Mouse (Mus musculus): ENCODE data around the gene Sstr4. TPM values are rescaled to one million over a fixed set of nuclear protein-coding genes. Genes with fewer than 3 reads are reported as not detected.

Gene Sstr4
- polyA plus RNA-seq, 1 experiment from 2014 or later, result 2.5 TPM

DNA sequence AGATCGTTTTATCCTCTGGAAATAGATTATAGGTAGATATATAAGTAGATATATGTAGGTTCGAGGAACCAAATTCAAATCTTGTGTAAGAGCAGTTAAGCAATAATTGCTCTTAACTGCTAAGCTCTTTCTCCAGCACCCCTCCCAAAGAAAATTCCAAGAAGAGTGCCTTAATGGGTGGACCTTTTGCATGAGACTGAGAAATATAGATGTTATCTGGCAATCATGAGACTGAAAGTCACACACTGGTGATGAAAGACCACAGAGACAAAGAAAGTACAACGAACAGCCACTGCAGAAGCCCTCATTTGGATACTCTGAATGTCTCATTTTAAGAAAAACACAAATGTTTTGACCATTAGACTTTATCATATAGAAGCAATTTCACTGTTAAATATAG lies 33.4 kb downstream of the Sstr4 start:
- Histone ChIP-seq H3K4me2 (ENCODE audit: low read depth, low read length) (no peak overlapping the region), H3K4me1 (ENCODE audit: control insufficient read depth, insufficient read depth, low read length) (no peaks in the 10 kb centered on the region), H3K36me3 (replicated peaks; ENCODE audit: control insufficient read depth, insufficient read depth, low read depth, low read length) (no peaks in the 10 kb centered on the region), H3K27ac (replicated peaks; ENCODE audit: low read depth, low read length) (no peak overlapping the region), H3K27me3 (ENCODE audit: control insufficient read depth, insufficient read depth, low read length) (no peaks in the 10 kb centered on the region), H3K4me3 (ENCODE audit: low read depth, low read length) (no peak overlapping the region), H3K9ac (replicated peaks; ENCODE audit: low read length) (no peak overlapping the region), H3K9me3 (replicated peaks; ENCODE audit: control insufficient read depth, low read length) (no peaks in the 10 kb centered on the region)
- no peak for DNase-seq (ENCODE audit: low spot score)
- ATAC-seq (replicated peaks; ENCODE audit: insufficient number of reproducible peaks, low FRiP score, low TSS enrichment, low read depth), result no peak
- WGBS, result 91% methylated on average over 3 of the region's 3 CpGs

DNA sequence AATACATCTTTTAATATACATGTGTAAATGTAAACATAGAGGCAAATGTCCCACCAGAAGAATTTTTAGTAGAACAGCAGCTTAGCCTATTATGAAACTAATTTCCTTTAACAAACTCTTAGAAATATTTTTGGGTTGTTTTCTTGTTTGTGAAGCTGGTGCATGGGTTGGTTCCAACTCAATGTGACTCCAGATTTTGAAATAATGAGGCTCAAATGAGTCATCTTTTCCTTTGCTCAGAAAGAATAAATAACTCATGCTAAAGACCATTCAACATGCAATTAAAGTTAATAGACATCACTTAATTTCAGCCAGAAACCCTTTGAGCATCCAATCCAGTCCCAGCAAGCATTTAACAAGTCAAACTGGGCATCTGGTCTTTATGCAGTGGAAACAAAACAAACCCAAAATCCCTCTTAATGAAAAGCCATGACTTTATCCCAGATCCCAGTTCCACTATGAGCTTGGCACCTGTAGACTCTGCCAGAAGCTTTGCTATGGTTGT lies 33.9 kb downstream of the Sstr4 start:
- Histone ChIP-seq H3K27me3 (ENCODE audit: control insufficient read depth, insufficient read depth, low read length) (no peaks in the 10 kb centered on the region), H3K36me3 (replicated peaks; ENCODE audit: control insufficient read depth, insufficient read depth, low read depth, low read length) (no peaks in the 10 kb centered on the region), H3K9me3 (replicated peaks; ENCODE audit: control insufficient read depth, low read length) (no peaks in the 10 kb centered on the region), H3K9ac (replicated peaks; ENCODE audit: low read length) (no peak overlapping the region), H3K4me1 (ENCODE audit: control insufficient read depth, insufficient read depth, low read length) (no peaks in the 10 kb centered on the region), H3K4me2 (ENCODE audit: low read depth, low read length) (no peak overlapping the region), H3K27ac (replicated peaks; ENCODE audit: low read depth, low read length) (no peak overlapping the region), H3K4me3 (ENCODE audit: low read depth, low read length) (no peak overlapping the region)
- DNase-seq (ENCODE audit: low spot score), result no peak
- no peak for ATAC-seq (replicated peaks; ENCODE audit: insufficient number of reproducible peaks, low FRiP score, low TSS enrichment, low read depth)

DNA sequence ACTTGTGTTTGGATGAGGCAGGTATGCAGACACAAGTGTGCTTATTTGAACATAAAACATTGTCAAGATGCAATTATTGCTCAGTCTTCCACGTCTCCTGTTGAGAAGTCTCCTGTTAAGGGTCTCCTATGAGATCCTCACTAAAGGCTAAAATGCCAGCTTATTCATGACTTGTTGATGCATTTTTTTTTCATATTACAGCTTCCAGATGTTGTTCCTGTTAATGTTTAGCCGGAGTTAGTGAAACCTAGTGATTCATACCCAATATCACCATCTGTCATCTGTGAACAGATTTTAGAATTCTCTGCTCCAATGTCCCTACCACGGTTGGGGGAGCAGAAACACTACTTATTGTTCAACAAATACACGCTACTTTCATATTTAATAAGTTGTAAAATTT lies 35.8 kb downstream of the Sstr4 start:
- 75% methylated on average over 4 of the region's 4 CpGs for WGBS

GRCm38 (mm10) chr2:148432346-148432745 lies 37.2 kb downstream of the Sstr4 start:
- no peak overlapping the region for H3K4me2 ChIP-seq (ENCODE audit: low read depth, low read length)
- 67% methylated on average over 2 of the region's 2 CpGs for WGBS
- H3K27ac ChIP-seq (replicated peaks; ENCODE audit: low read depth, low read length), result no peak overlapping the region
- H3K27me3 ChIP-seq (ENCODE audit: control insufficient read depth, insufficient read depth, low read length), result no peaks in the 10 kb centered on the region
- no peaks in the 10 kb centered on the region for H3K36me3 ChIP-seq (replicated peaks; ENCODE audit: control insufficient read depth, insufficient read depth, low read depth, low read length)
- ATAC-seq (replicated peaks; ENCODE audit: insufficient number of reproducible peaks, low FRiP score, low TSS enrichment, low read depth) (no peak), DNase-seq (ENCODE audit: low spot score) (no peak)
- H3K4me1 ChIP-seq (ENCODE audit: control insufficient read depth, insufficient read depth, low read length), result no peaks in the 10 kb centered on the region
- H3K9ac ChIP-seq (replicated peaks; ENCODE audit: low read length), result no peak overlapping the region
- H3K4me3 ChIP-seq (ENCODE audit: low read depth, low read length), result no peak overlapping the region
- no peaks in the 10 kb centered on the region for H3K9me3 ChIP-seq (replicated peaks; ENCODE audit: control insufficient read depth, low read length)

More for the DNA sequence above, 35.8 kb downstream of the Sstr4 start:
- DNase-seq (ENCODE audit: low spot score) (no peak), ATAC-seq (replicated peaks; ENCODE audit: insufficient number of reproducible peaks, low FRiP score, low TSS enrichment, low read depth) (no peak)
- H3K9ac ChIP-seq (replicated peaks; ENCODE audit: low read length), result no peak overlapping the region
- H3K27ac ChIP-seq (replicated peaks; ENCODE audit: low read depth, low read length), result no peak overlapping the region
- H3K27me3 ChIP-seq (ENCODE audit: control insufficient read depth, insufficient read depth, low read length), result no peaks in the 10 kb centered on the region
- no peaks in the 10 kb centered on the region for H3K9me3 ChIP-seq (replicated peaks; ENCODE audit: control insufficient read depth, low read length)
- no peaks in the 10 kb centered on the region for H3K36me3 ChIP-seq (replicated peaks; ENCODE audit: control insufficient read depth, insufficient read depth, low read depth, low read length)
- no peaks in the 10 kb centered on the region for H3K4me1 ChIP-seq (ENCODE audit: control insufficient read depth, insufficient read depth, low read length)
- no peak overlapping the region for H3K4me2 ChIP-seq (ENCODE audit: low read depth, low read length)
- no peak overlapping the region for H3K4me3 ChIP-seq (ENCODE audit: low read depth, low read length)

GRCm38 (mm10) chr2:148436285-148436684 lies 41.1 kb downstream of the Sstr4 start:
- DNase-seq (ENCODE audit: low spot score) (no peak), ATAC-seq (replicated peaks; ENCODE audit: insufficient number of reproducible peaks, low FRiP score, low TSS enrichment, low read depth) (no peak)
- Histone ChIP-seq H3K9ac (replicated peaks; ENCODE audit: low read length) (no peak overlapping the region), H3K27me3 (ENCODE audit: control insufficient read depth, insufficient read depth, low read length) (no peaks in the 10 kb centered on the region), H3K36me3 (replicated peaks; ENCODE audit: control insufficient read depth, insufficient read depth, low read depth, low read length) (no peaks in the 10 kb centered on the region), H3K27ac (replicated peaks; ENCODE audit: low read depth, low read length) (no peak overlapping the region), H3K9me3 (replicated peaks; ENCODE audit: control insufficient read depth, low read length) (no peaks in the 10 kb centered on the region), H3K4me3 (ENCODE audit: low read depth, low read length) (no peak overlapping the region), H3K4me1 (ENCODE audit: control insufficient read depth, insufficient read depth, low read length) (no peaks in the 10 kb centered on the region), H3K4me2 (ENCODE audit: low read depth, low read length) (no peak overlapping the region)
- WGBS, result 53% methylated on average over 3 of the region's 3 CpGs

- no peaks in the 10 kb centered on the region for H3K27me3 ChIP-seq (ENCODE audit: control insufficient read depth, insufficient read depth, low read length)
- H3K4me2 ChIP-seq (ENCODE audit: low read depth, low read length), result no peak overlapping the region
- no peak overlapping the region for H3K27ac ChIP-seq (replicated peaks; ENCODE audit: low read depth, low read length)
- H3K9ac ChIP-seq (replicated peaks; ENCODE audit: low read length), result no peak overlapping the region
- H3K36me3 ChIP-seq (replicated peaks; ENCODE audit: control insufficient read depth, insufficient read depth, low read depth, low read length), result no peaks in the 10 kb centered on the region
- no peak for ATAC-seq (replicated peaks; ENCODE audit: insufficient number of reproducible peaks, low FRiP score, low TSS enrichment, low read depth)
- H3K4me1 ChIP-seq (ENCODE audit: control insufficient read depth, insufficient read depth, low read length), result 0 out of 2 replicates have a peak, but pooled peaks cover 3% of the 10 kb centered on the region
- H3K9me3 ChIP-seq (replicated peaks; ENCODE audit: control insufficient read depth, low read length), result no peaks in the 10 kb centered on the region
- no peak for DNase-seq (ENCODE audit: low spot score)
- 46% methylated on average over 3 of the region's 3 CpGs for WGBS
- H3K4me3 ChIP-seq (ENCODE audit: low read depth, low read length), result no peak overlapping the region
These were observed 44.6 kb downstream of the Sstr4 start for GRCm38 (mm10) chr2:148439691-148440276.

GRCm38 (mm10) chr2:148441421-148441820 lies 46.3 kb downstream of the Sstr4 start:
- ATAC-seq (replicated peaks; ENCODE audit: insufficient number of reproducible peaks, low FRiP score, low TSS enrichment, low read depth) (no peak), DNase-seq (ENCODE audit: low spot score) (no peak)
- WGBS, result 85% methylated on average over 10 of the region's 10 CpGs
- Histone ChIP-seq H3K9ac (replicated peaks; ENCODE audit: low read length) (no peak overlapping the region), H3K4me1 (ENCODE audit: control insufficient read depth, insufficient read depth, low read length) (0 out of 2 replicates have a peak, but pooled peaks cover 3% of the 10 kb centered on the region), H3K27ac (replicated peaks; ENCODE audit: low read depth, low read length) (no peak overlapping the region), H3K4me3 (ENCODE audit: low read depth, low read length) (no peak overlapping the region), H3K27me3 (ENCODE audit: control insufficient read depth, insufficient read depth, low read length) (no peaks in the 10 kb centered on the region), H3K4me2 (ENCODE audit: low read depth, low read length) (no peak overlapping the region), H3K36me3 (replicated peaks; ENCODE audit: control insufficient read depth, insufficient read depth, low read depth, low read length) (no peaks in the 10 kb centered on the region), H3K9me3 (replicated peaks; ENCODE audit: control insufficient read depth, low read length) (no peaks in the 10 kb centered on the region)

DNA sequence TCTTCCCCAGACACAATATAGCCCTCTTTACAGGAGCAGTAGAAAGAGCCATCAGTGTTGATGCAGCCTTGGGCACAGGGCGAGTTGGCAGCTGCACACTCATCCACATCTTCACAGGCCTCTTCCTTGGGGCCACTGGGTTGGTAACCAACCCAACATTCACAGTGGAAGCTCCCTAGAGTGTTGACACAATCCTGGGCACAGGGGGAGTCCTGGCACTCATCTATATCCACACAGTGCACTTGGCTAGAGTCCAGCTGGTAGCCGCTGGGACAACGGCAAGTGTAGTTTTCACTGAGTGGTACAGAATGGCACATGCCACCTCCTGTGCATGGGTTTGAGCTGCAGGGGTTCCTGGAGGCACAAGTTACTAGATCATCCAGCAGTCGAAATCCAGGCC lies 47.0 kb downstream of the Sstr4 start:
- H3K4me2 ChIP-seq (ENCODE audit: low read depth, low read length), result no peak overlapping the region
- H3K4me3 ChIP-seq (ENCODE audit: low read depth, low read length), result peak overlapping the region; percentile 5; the same call in 1 of the 2 replicates
- no peaks in the 10 kb centered on the region for H3K9me3 ChIP-seq (replicated peaks; ENCODE audit: control insufficient read depth, low read length)
- 89% methylated on average over 4 of the region's 4 CpGs for WGBS
- H3K9ac ChIP-seq (replicated peaks; ENCODE audit: low read length), result no peak overlapping the region
- H3K27me3 ChIP-seq (ENCODE audit: control insufficient read depth, insufficient read depth, low read length), result no peaks in the 10 kb centered on the region
- ATAC-seq (replicated peaks; ENCODE audit: insufficient number of reproducible peaks, low FRiP score, low TSS enrichment, low read depth) (no peak), DNase-seq (ENCODE audit: low spot score) (no peak)
- H3K4me1 ChIP-seq (ENCODE audit: control insufficient read depth, insufficient read depth, low read length), result 0 out of 2 replicates have a peak, but pooled peaks cover 3% of the 10 kb centered on the region
- H3K36me3 ChIP-seq (replicated peaks; ENCODE audit: control insufficient read depth, insufficient read depth, low read depth, low read length), result no peaks in the 10 kb centered on the region
- H3K27ac ChIP-seq (replicated peaks; ENCODE audit: low read depth, low read length), result no peak overlapping the region
